Mouse (Mus musculus) heart, embryonic 10.5 days (tissue): Measurements from ENCODE around the gene C1ql2. TPM values are rescaled to one million over a fixed set of nuclear protein-coding genes. Genes with fewer than 3 reads are reported as not detected.
A peak's percentile ranks its signal among the peaks of the same experiment; 100 is the strongest.

Experiments used
- DNase-seq: peaks from one replicate; pipeline ENCODE4 v3.0.0-alpha.2; 2017; ENCODE audit warnings: low spot score
- H3K27ac ChIP-seq: fragments of 300-500 bp; sonication (generic); 2 replicates; pipeline ENCODE4 v1.5.1; 2016; ENCODE audit warnings: mild to moderate bottlenecking
- H3K27me3 ChIP-seq: fragments of 300-500 bp; sonication (generic); 2 replicates; pipeline ENCODE4 v1.6.1; 2016; ENCODE audit warnings: mild to moderate bottlenecking; ENCODE audit not compliant: poor library complexity, insufficient read depth, severe bottlenecking
- H3K36me3 ChIP-seq: fragments of 300-500 bp; sonication (generic); 2 replicates; pipeline ENCODE4 v1.6.1; 2016; ENCODE audit warnings: mild to moderate bottlenecking, moderate library complexity
- H3K4me1 ChIP-seq: fragments of 300-500 bp; sonication (generic); 2 replicates; pipeline ENCODE4 v1.6.1; 2016; ENCODE audit warnings: mild to moderate bottlenecking
- H3K4me3 ChIP-seq: fragments of 300-500 bp; sonication (generic); 2 replicates; pipeline ENCODE4 v1.5.1; 2016; ENCODE audit warnings: mild to moderate bottlenecking, moderate library complexity
- H3K9me3 ChIP-seq: fragments of 300-500 bp; sonication (generic); 2 replicates; pipeline ENCODE4 v1.6.1; 2016; ENCODE audit warnings: mild to moderate bottlenecking, moderate library complexity
- WGBS: fragments of 180-500 bp; shearing (Covaris S2); methylation state at CpG from one replicate; pipeline ENCODE4 v1.1.7; 2016; 5-methylcytosine and 5-hydroxymethylcytosine counted together
- polyA plus RNA-seq: library from polyadenylated mRNA; unstranded; fragments of >200 nt; fragmentation: Nextera tagmentation; extraction: Ambion mirVana; gene quantifications from 2 replicates; pipeline ENCODE4 v1.2.1, GENCODE M21; 2016

The C1ql2 gene
- polyA plus RNA-seq, 1 experiment from 2014 or later, result not detected

- no peaks in the 10 kb centered on the region for H3K9me3 ChIP-seq
- WGBS, result 1% methylated on average over 34 of the region's 34 CpGs
Observed at GRCm38 (mm10) chr1:120342371-120342821, 2.0 kb downstream of the C1ql2 start.

GRCm38 (mm10) chr1:120345001-120345400 lies 4.6 kb downstream of the C1ql2 start:
- DNase-seq, result no peak
- Histone ChIP-seq H3K36me3 (no peaks in the 10 kb centered on the region), H3K4me3 (no peak overlapping the region), H3K4me1 (peaks cover 28% of the 10 kb centered on the region), H3K27ac (no peak overlapping the region), H3K27me3 (peaks cover 72% of the 10 kb centered on the region), H3K9me3 (no peaks in the 10 kb centered on the region)
- WGBS, result 27% methylated on average over 7 of the region's 7 CpGs

More at GRCm38 (mm10) chr1:120342371-120342821, 2.0 kb downstream of the C1ql2 start:
- peak overlapping the region; percentile 53 for H3K4me3 ChIP-seq
- H3K27ac ChIP-seq, result no peak overlapping the region
- H3K27me3 ChIP-seq, result peaks cover 93% of the 10 kb centered on the region
- no peaks in the 10 kb centered on the region for H3K36me3 ChIP-seq
- H3K4me1 ChIP-seq, result peaks cover 28% of the 10 kb centered on the region
- DNase-seq, result no peak

- Histone ChIP-seq H3K36me3 (no peaks in the 10 kb centered on the region), H3K9me3 (no peaks in the 10 kb centered on the region), H3K27ac (no peak overlapping the region), H3K4me3 (no peak overlapping the region), H3K27me3 (no peaks in the 10 kb centered on the region), H3K4me1 (peaks cover 10% of the 10 kb centered on the region; the same call in 1 of the 2 replicates)
- no peak for DNase-seq
- 39% methylated on average over 2 of the region's 2 CpGs for WGBS
Observed at GRCm38 (mm10) chr1:120354387-120354786, 14.0 kb downstream of the C1ql2 start.

GRCm38 (mm10) chr1:120357371-120358274 lies 17.2 kb downstream of the C1ql2 start:
- WGBS, result 9% methylated on average over 16 of the region's 16 CpGs
- peak overlapping the region; percentile 81 for H3K27ac ChIP-seq
- H3K36me3 ChIP-seq, result no peaks in the 10 kb centered on the region
- peaks cover 4% of the 10 kb centered on the region; the same call in 1 of the 2 replicates for H3K4me1 ChIP-seq
- H3K4me3 ChIP-seq, result peak overlapping the region; percentile 50
- H3K9me3 ChIP-seq, result no peaks in the 10 kb centered on the region
- H3K27me3 ChIP-seq, result no peaks in the 10 kb centered on the region
- no peak for DNase-seq

- 86% methylated on average over 1 of the region's 1 CpGs for WGBS
- H3K9me3 ChIP-seq, result no peaks in the 10 kb centered on the region
- H3K36me3 ChIP-seq, result no peaks in the 10 kb centered on the region
- no peaks in the 10 kb centered on the region for H3K4me1 ChIP-seq
- no peak overlapping the region for H3K27ac ChIP-seq
- DNase-seq, result no peak
- H3K27me3 ChIP-seq, result no peaks in the 10 kb centered on the region
- H3K4me3 ChIP-seq, result no peak overlapping the region
Observed at GRCm38 (mm10) chr1:120363638-120364037, 23.3 kb downstream of the C1ql2 start.

GRCm38 (mm10) chr1:120368138-120368537 lies 27.8 kb downstream of the C1ql2 start:
- no peak overlapping the region for H3K27ac ChIP-seq
- H3K9me3 ChIP-seq, result no peaks in the 10 kb centered on the region
- 59% methylated on average over 3 of the region's 3 CpGs for WGBS
- H3K36me3 ChIP-seq, result no peaks in the 10 kb centered on the region
- H3K4me3 ChIP-seq, result no peak overlapping the region
- no peaks in the 10 kb centered on the region for H3K4me1 ChIP-seq
- DNase-seq, result no peak
- no peaks in the 10 kb centered on the region for H3K27me3 ChIP-seq

- no peak for DNase-seq
- Histone ChIP-seq H3K27ac (no peak overlapping the region), H3K27me3 (no peaks in the 10 kb centered on the region), H3K36me3 (no peaks in the 10 kb centered on the region), H3K9me3 (no peaks in the 10 kb centered on the region), H3K4me3 (no peak overlapping the region), H3K4me1 (no peaks in the 10 kb centered on the region)
- WGBS, result 81% methylated on average over 7 of the region's 7 CpGs
Observed at GRCm38 (mm10) chr1:120374131-120374530, 33.7 kb downstream of the C1ql2 start.

GRCm38 (mm10) chr1:120374832-120375231 lies 34.5 kb downstream of the C1ql2 start:
- Histone ChIP-seq H3K27me3 (no peaks in the 10 kb centered on the region), H3K4me1 (no peaks in the 10 kb centered on the region), H3K4me3 (no peak overlapping the region), H3K36me3 (no peaks in the 10 kb centered on the region), H3K27ac (no peak overlapping the region), H3K9me3 (no peaks in the 10 kb centered on the region)
- 83% methylated on average over 2 of the region's 2 CpGs for WGBS
- no peak for DNase-seq

GRCm38 (mm10) chr1:120385029-120385571 lies 44.7 kb downstream of the C1ql2 start:
- WGBS, result 82% methylated on average over 18 of the region's 18 CpGs
- H3K27me3 ChIP-seq, result no peaks in the 10 kb centered on the region
- H3K9me3 ChIP-seq, result no peaks in the 10 kb centered on the region
- no peak overlapping the region for H3K27ac ChIP-seq
- H3K4me1 ChIP-seq, result no peaks in the 10 kb centered on the region
- DNase-seq, result no peak
- H3K4me3 ChIP-seq, result no peak overlapping the region
- H3K36me3 ChIP-seq, result no peaks in the 10 kb centered on the region

GRCm38 (mm10) chr1:120389734-120390133 lies 49.4 kb downstream of the C1ql2 start:
- DNase-seq, result no peak
- Histone ChIP-seq H3K36me3 (no peaks in the 10 kb centered on the region), H3K4me3 (no peak overlapping the region), H3K27me3 (no peaks in the 10 kb centered on the region), H3K27ac (no peak overlapping the region), H3K4me1 (no peaks in the 10 kb centered on the region), H3K9me3 (no peaks in the 10 kb centered on the region)
- 45% methylated on average over 6 of the region's 6 CpGs for WGBS

GRCm38 (mm10) chr1:120390336-120390735 lies 50.0 kb downstream of the C1ql2 start:
- Histone ChIP-seq H3K4me3 (no peak overlapping the region), H3K9me3 (no peaks in the 10 kb centered on the region), H3K4me1 (no peaks in the 10 kb centered on the region), H3K27ac (no peak overlapping the region), H3K36me3 (no peaks in the 10 kb centered on the region), H3K27me3 (no peaks in the 10 kb centered on the region)
- peak; percentile 83 for DNase-seq
- WGBS, result 2% methylated on average over 11 of the region's 11 CpGs
